ENCODE assay signal across 26 mouse cellular contexts in the genomic region with DNA sequence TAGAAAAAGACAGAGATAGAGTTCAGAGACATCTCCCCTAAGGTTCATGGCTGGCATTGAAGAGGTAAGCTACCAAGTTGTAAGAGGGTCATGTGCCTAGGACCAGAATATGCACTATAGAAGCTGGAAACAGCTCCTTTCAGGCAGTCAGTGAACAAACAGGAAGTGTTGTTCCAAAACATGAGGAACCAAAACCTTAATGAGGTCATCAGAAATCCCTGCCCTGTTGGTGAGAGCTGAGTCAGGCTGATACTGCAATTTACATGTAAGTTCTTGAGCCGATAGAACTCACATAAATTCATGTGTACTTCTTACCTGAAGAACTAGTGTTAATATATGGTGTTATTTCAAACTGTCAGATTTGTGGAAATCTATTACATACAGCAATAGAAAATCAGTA.
A peak's percentile ranks its signal among the peaks of the same experiment; 100 is the strongest.
DNase-seq lines count a peak whose midpoint lies in the region; ATAC-seq and TF ChIP-seq lines count a peak whose summit lies in the region.
"Had no signal": no experiment of that assay in that cellular context is flagged by ENCODE, and none has a peak within 500 bp of the region (broad histone marks: within the 10 kb centered on the region; RNA-seq: fewer than 3 reads in every experiment).

No protein-coding gene starts in this region.

- in situ Hi-C loops in CH12.LX (cut with MboI; ENCODE audit: low pct_ligation_motif_present, low pct_unique_long_range_greater_than_20kb, low sequenced_read_pairs): no loop called here

- no peaks in the 10 kb centered on the region for H3K79me2 ChIP-seq in CH12.LX (replicated peaks; ENCODE audit: control insufficient read depth, extremely low read depth, insufficient read depth, poor library complexity, severe bottlenecking)

- no peaks in the 10 kb centered on the region for H3K9me3 ChIP-seq in liver, postnatal 0 days (ENCODE audit: low read length)
- no peaks in the 10 kb centered on the region for H3K9me3 ChIP-seq in liver, embryonic 11.5 days (ENCODE audit: control insufficient read depth, low read length)
- peaks cover 13% of the 10 kb centered on the region for H3K9me3 ChIP-seq in CH12.LX (replicated peaks; ENCODE audit: low read length)
- H3K9me3 ChIP-seq: embryonic facial prominence, embryonic 13.5 days; embryonic facial prominence, embryonic 15.5 days; forebrain, embryonic 10.5 days; forebrain, embryonic 12.5 days had no signal

- DNase-seq in layer of hippocampus, adult 2 months (ENCODE audit: low spot score in 2 of 2): no peak
- no peak for DNase-seq in layer of hippocampus, postnatal 14 days (ENCODE audit: low spot score in 2 of 2)
- DNase-seq in liver, postnatal 0 days: no peak
- no peak for DNase-seq in liver, embryonic 11.5 days (ENCODE audit: low spot score)
- DNase-seq in A20 (ENCODE audit: low read depth, low spot score): peak; percentile 66
- peak; percentile 69 for DNase-seq in CH12.LX (ENCODE audit: extremely low read depth)
- no peak for DNase-seq in thymus, postnatal 14 days
- DNase-seq in cerebellum, adult 11 months: no peak
- DNase-seq: adrenal gland, adult 2 months; adrenal gland, postnatal 10 days; adrenal gland, postnatal 25 days; B cell, adult 2 months; cerebellum, adult 18-20 months; cerebellum, adult 8-10 months; cerebellum, adult 9-11 months; cerebellum, postnatal 14 days; cerebellum, postnatal 36 days; embryo, embryonic 11 days had no signal

- no peak overlapping the region for H3K4me2 ChIP-seq in liver, postnatal 0 days (ENCODE audit: low read depth, low read length)
- H3K4me2 ChIP-seq in liver, embryonic 11.5 days: no peak overlapping the region
- no peak overlapping the region for H3K4me2 ChIP-seq in CH12.LX (ENCODE audit: insufficient read depth, low read depth, poor library complexity, severe bottlenecking)
- H3K4me2 ChIP-seq: embryonic facial prominence, embryonic 13.5 days; embryonic facial prominence, embryonic 15.5 days; forebrain, embryonic 12.5 days had no signal

- no peak for TF ChIP-seq RAD21 in CH12.LX (IDR thresholded peaks at IDR 0.05; ENCODE audit: low read depth, low read length)

- no peaks in the 10 kb centered on the region for H3K36me3 ChIP-seq in liver, postnatal 0 days (replicated peaks; ENCODE audit: insufficient read depth, low read length)
- H3K36me3 ChIP-seq in liver, embryonic 11.5 days (ENCODE audit: control insufficient read depth, insufficient read depth, low read length): no peaks in the 10 kb centered on the region
- H3K36me3 ChIP-seq in CH12.LX (replicated peaks in 1 of 2; ENCODE audit: control insufficient read depth in 1 of 2, insufficient read depth in 1 of 2, low read length in 1 of 2): no peaks in the 10 kb centered on the region
- H3K36me3 ChIP-seq: embryonic facial prominence, embryonic 13.5 days; embryonic facial prominence, embryonic 15.5 days; forebrain, embryonic 10.5 days; forebrain, embryonic 12.5 days had no signal

- ATAC-seq in liver, postnatal 0 days: peak; percentile 23; the same call in 1 of the 2 replicates
- ATAC-seq in liver, embryonic 11.5 days (replicated peaks; ENCODE audit: low FRiP score): no peak
- ATAC-seq: CD4-positive, CD25-positive, alpha-beta regulatory T cell, adult 4 months; forebrain, embryonic 14.5 days; forebrain, embryonic 16.5 days had no signal

- peak overlapping the region; percentile 43; the same call in 1 of the 2 replicates for H3K27ac ChIP-seq in layer of hippocampus, adult 2 months
- no peak overlapping the region for H3K27ac ChIP-seq in liver, postnatal 0 days (ENCODE audit: low read depth)
- H3K27ac ChIP-seq in liver, embryonic 11.5 days (ENCODE audit: low read depth, low read length): no peak overlapping the region
- no peak overlapping the region for H3K27ac ChIP-seq in CH12.LX (ENCODE audit: insufficient read depth, low read depth)
- H3K27ac ChIP-seq: embryonic facial prominence, embryonic 13.5 days; embryonic facial prominence, embryonic 15.5 days; forebrain, embryonic 10.5 days; forebrain, embryonic 12.5 days had no signal

- H3K4me1 ChIP-seq in liver, postnatal 0 days (ENCODE audit: insufficient read depth): no peaks in the 10 kb centered on the region
- no peaks in the 10 kb centered on the region for H3K4me1 ChIP-seq in liver, embryonic 11.5 days (replicated peaks; ENCODE audit: control insufficient read depth, insufficient read depth, low read length)
- H3K4me1 ChIP-seq in CH12.LX (ENCODE audit: control insufficient read depth in 1 of 2, insufficient read depth in 2 of 2): peaks cover 0 to 10% of the 10 kb centered on the region in 2 experiments; a peak in 1 of 4 replicates
- H3K4me1 ChIP-seq: embryonic facial prominence, embryonic 13.5 days; embryonic facial prominence, embryonic 15.5 days; forebrain, embryonic 10.5 days; forebrain, embryonic 12.5 days had no signal

- WGBS in liver, postnatal 0 days (ENCODE audit: insufficient replicate concordance): 73% methylated on average over 1 of the region's 1 CpGs
- 83% methylated on average over 1 of the region's 1 CpGs for WGBS in liver, embryonic 11.5 days

- TF ChIP-seq EP300 in liver, postnatal 0 days (IDR thresholded peaks at IDR 0.05; ENCODE audit: low read depth): no peak
- TF ChIP-seq EP300 in CH12.LX (IDR thresholded peaks at IDR 0.05; ENCODE audit: low read length): no peak

- dilution Hi-C loops in CH12.LX (cut with MboI; ENCODE audit: extremely low pct_ligation_motif_present, extremely low pct_unique_long_range_greater_than_20kb, low sequenced_read_pairs): no loop called here

- H3K4me3 ChIP-seq in layer of hippocampus, adult 2 months: no peak overlapping the region
- no peak overlapping the region for H3K4me3 ChIP-seq in liver, postnatal 0 days (ENCODE audit: low read depth, low read length)
- no peak overlapping the region for H3K4me3 ChIP-seq in liver, embryonic 11.5 days (ENCODE audit: low read depth, low read length)
- no peak overlapping the region for H3K4me3 ChIP-seq in CH12.LX (replicated peaks in 1 of 3; ENCODE audit: low read depth in 2 of 3, low read length in 2 of 3, poor library complexity in 1 of 3)
- H3K4me3 ChIP-seq: embryonic facial prominence, embryonic 13.5 days; embryonic facial prominence, embryonic 15.5 days; erythroblast, embryonic 14.5 days; forebrain, embryonic 10.5 days; forebrain, embryonic 12.5 days had no signal

- H3K9ac ChIP-seq in liver, postnatal 0 days (replicated peaks): no peak overlapping the region
- H3K9ac ChIP-seq in liver, embryonic 11.5 days (ENCODE audit: low read depth, low read length): no peak overlapping the region
- H3K9ac ChIP-seq in CH12.LX (ENCODE audit: insufficient read depth, low read depth): no peak overlapping the region
- H3K9ac ChIP-seq: embryonic facial prominence, embryonic 13.5 days; embryonic facial prominence, embryonic 15.5 days; forebrain, embryonic 12.5 days had no signal

- TF ChIP-seq POLR2A in CH12.LX (IDR thresholded peaks at IDR 0.05; ENCODE audit: low read depth, low read length): no peak

- H3K27me3 ChIP-seq in liver, postnatal 0 days (ENCODE audit: insufficient read depth, low read length): no peaks in the 10 kb centered on the region
- no peaks in the 10 kb centered on the region for H3K27me3 ChIP-seq in liver, embryonic 11.5 days (replicated peaks; ENCODE audit: control insufficient read depth, insufficient read depth, low read length)
- no peaks in the 10 kb centered on the region for H3K27me3 ChIP-seq in CH12.LX (replicated peaks)
- H3K27me3 ChIP-seq: embryonic facial prominence, embryonic 13.5 days; embryonic facial prominence, embryonic 15.5 days; forebrain, embryonic 12.5 days had no signal

- no peak for TF ChIP-seq CTCF in layer of hippocampus, adult 2 months (conservative IDR thresholded peaks at IDR 0.05)
- TF ChIP-seq CTCF in liver, postnatal 0 days (IDR thresholded peaks at IDR 0.05; ENCODE audit: low read depth): no peak
- no peak for TF ChIP-seq CTCF in CH12.LX (conservative IDR thresholded peaks at IDR 0.05 in 1 of 2, IDR thresholded peaks at IDR 0.05 in 1 of 2; ENCODE audit: low read depth in 2 of 2, low read length in 2 of 2)

TF ChIP-seq in CH12.LX, 34 proteins besides CTCF, POLR2A, EP300 and RAD21:
- TF ChIP-seq JUND (conservative IDR thresholded peaks at IDR 0.05; ENCODE audit: low read depth, low read length): 0 out of 2 replicates have a peak, but pooled peaks have one; percentile 16
- peak; percentile 29; the same call in 1 of the 2 replicates for TF ChIP-seq JUN (IDR thresholded peaks at IDR 0.05; ENCODE audit: insufficient read depth, low read depth, low read length)
- no peak for TF ChIP-seq BHLHE40 (IDR thresholded peaks at IDR 0.05; ENCODE audit: low read depth, low read length)

Comparison
In these comparisons a context has a peak if more than half of its experiments do, and no peak if none do; other contexts are left out.
1. DNase-seq: peak in A20 (single experiment) and CH12.LX (single experiment); none in layer of hippocampus, adult 2 months (0 of 2), layer of hippocampus, postnatal 14 days (0 of 2), liver, postnatal 0 days (single experiment), liver, embryonic 11.5 days (single experiment), thymus, postnatal 14 days (single experiment) and cerebellum, adult 11 months (single experiment).